Mouse (Mus musculus): Measurements from ENCODE around the gene Heatr4. TPM values are rescaled to one million over a fixed set of nuclear protein-coding genes. Genes with fewer than 3 reads are reported as not detected.

Heatr4 gene
- total RNA-seq, 2 experiments from 2014 or later = not detected

Other genes with a start within 250 kb of the Heatr4 start
- not detected in 2 replicates for gene Papln, start 221.2 kb downstream of the Heatr4 start, total RNA-seq (2015)
- not detected in 2 replicates for gene Papln, start 221.2 kb downstream of the Heatr4 start, total RNA-seq (2017)
- gene Numb, start 62.9 kb downstream of the Heatr4 start, total RNA-seq (2015) = 28.4 and 35.7 TPM in 2 replicates
- gene Numb, start 62.9 kb downstream of the Heatr4 start, total RNA-seq (2017) = 34.4 and 36.0 TPM in 2 replicates
- 10.1 and 11.2 TPM in 2 replicates for gene Riox1, start 34.2 kb downstream of the Heatr4 start, total RNA-seq (2015)
- gene Riox1, start 34.2 kb downstream of the Heatr4 start, total RNA-seq (2017) = 10.1 and 13.4 TPM in 2 replicates
- gene Acot2, start 3.0 kb upstream of the Heatr4 start, total RNA-seq (2015) = 4.2 and 8.0 TPM in 2 replicates
- gene Acot2, start 3.0 kb upstream of the Heatr4 start, total RNA-seq (2017) = 1.4 and 5.4 TPM in 2 replicates
- gene Acot1, start 24.6 kb upstream of the Heatr4 start, total RNA-seq (2015) = 2.5 and 6.0 TPM in 2 replicates
- 10.6 and 11.8 TPM in 2 replicates for gene Acot1, start 24.6 kb upstream of the Heatr4 start, total RNA-seq (2017)
- gene Acot4, start 53.5 kb upstream of the Heatr4 start, total RNA-seq (2015) = 0.02 TPM in 1 of 2 replicates, not detected in the other
- not detected in 2 replicates for gene Acot4, start 53.5 kb upstream of the Heatr4 start, total RNA-seq (2017)
- not detected in 2 replicates for gene Gm49366, start 54.1 kb upstream of the Heatr4 start, total RNA-seq (2015)
- gene Gm49366, start 54.1 kb upstream of the Heatr4 start, total RNA-seq (2017) = not detected in 2 replicates
- not detected in 2 replicates for gene Acot3, start 67.3 kb upstream of the Heatr4 start, total RNA-seq (2015)
- gene Acot3, start 67.3 kb upstream of the Heatr4 start, total RNA-seq (2017) = not detected in 2 replicates
- gene Acot5, start 84.5 kb upstream of the Heatr4 start, total RNA-seq (2015) = not detected in 2 replicates
- not detected in 2 replicates for gene Acot5, start 84.5 kb upstream of the Heatr4 start, total RNA-seq (2017)
- gene Acot6, start 115.8 kb upstream of the Heatr4 start, total RNA-seq (2015) = 0.27 and 0.67 TPM in 2 replicates
- gene Acot6, start 115.8 kb upstream of the Heatr4 start, total RNA-seq (2017) = 0.22 TPM in 1 of 2 replicates, not detected in the other
- 0.33 and 0.62 TPM in 2 replicates for gene Dnal1, start 129.5 kb upstream of the Heatr4 start, total RNA-seq (2015)
- gene Dnal1, start 129.5 kb upstream of the Heatr4 start, total RNA-seq (2017) = not detected in 2 replicates
- gene Pnma1, start 163.6 kb upstream of the Heatr4 start, total RNA-seq (2015) = 0.32 and 0.65 TPM in 2 replicates
- gene Pnma1, start 163.6 kb upstream of the Heatr4 start, total RNA-seq (2017) = 0.16 and 0.73 TPM in 2 replicates
- gene Elmsan1, start 234.0 kb upstream of the Heatr4 start, total RNA-seq (2015) = 24.6 and 27.0 TPM in 2 replicates
- gene Elmsan1, start 234.0 kb upstream of the Heatr4 start, total RNA-seq (2017) = 17.0 and 25.0 TPM in 2 replicates

Measured in megakaryocyte, adult 5-6 weeks (primary cell).